Mouse (Mus musculus) G1E (cell line): ENCODE data around the gene Nxf3.
"Not testable (repeated sequence)": the region's sequence is repeated elsewhere in the genome, so short reads cannot be mapped to it uniquely, and the experiment has no call there.

ENCODE experiments used
- CTCF ChIP-seq: IDR thresholded peaks from 2 replicates; pipeline ENCODE4 v1.5.1; 2012; ENCODE audit warnings: low read depth, low read length, inconsistent platforms, mixed read lengths
- GATA1 ChIP-seq: IDR thresholded peaks from 2 replicates; pipeline ENCODE4 v1.6.1; 2012; ENCODE audit warnings: borderline replicate concordance, low read length, inconsistent platforms, mixed read lengths
- GATA2 ChIP-seq: IDR thresholded peaks from 2 replicates; pipeline ENCODE4 v1.6.1; 2012; ENCODE audit warnings: low read depth, low read length, inconsistent platforms, borderline replicate concordance
- POLR2AphosphoS5 ChIP-seq: IDR thresholded peaks from 2 replicates; pipeline ENCODE4 v1.6.1; 2012; ENCODE audit warnings: low read depth, low read length, inconsistent platforms; ENCODE audit not compliant: insufficient replicate concordance
- TAL1 ChIP-seq: conservative IDR thresholded peaks from 2 replicates; pipeline ENCODE4 v1.6.1; 2012; ENCODE audit warnings: low read depth, low read length, inconsistent platforms, mixed read lengths

GRCm38 (mm10) chrX:136067201-136067991 is 17.7 kb downstream of the Nxf3 start:
- TF ChIP-seq CTCF, GATA1, TAL1, POLR2AphosphoS5, GATA2: not testable (repeated sequence)
